Mouse (Mus musculus): ENCODE results near the gene Wdr95. TPM values are rescaled to one million over a fixed set of nuclear protein-coding genes. Genes with fewer than 3 reads are reported as not detected.

Gene Wdr95
- not detected in 2 replicates for polyA plus RNA-seq (2012; rRNA removed)
- 0.13 TPM in 1 of 2 replicates, not detected in the other for polyA plus RNA-seq (2014; fragmentation: Nextera tagmentation; extraction: Ambion mirVana)

DNA sequence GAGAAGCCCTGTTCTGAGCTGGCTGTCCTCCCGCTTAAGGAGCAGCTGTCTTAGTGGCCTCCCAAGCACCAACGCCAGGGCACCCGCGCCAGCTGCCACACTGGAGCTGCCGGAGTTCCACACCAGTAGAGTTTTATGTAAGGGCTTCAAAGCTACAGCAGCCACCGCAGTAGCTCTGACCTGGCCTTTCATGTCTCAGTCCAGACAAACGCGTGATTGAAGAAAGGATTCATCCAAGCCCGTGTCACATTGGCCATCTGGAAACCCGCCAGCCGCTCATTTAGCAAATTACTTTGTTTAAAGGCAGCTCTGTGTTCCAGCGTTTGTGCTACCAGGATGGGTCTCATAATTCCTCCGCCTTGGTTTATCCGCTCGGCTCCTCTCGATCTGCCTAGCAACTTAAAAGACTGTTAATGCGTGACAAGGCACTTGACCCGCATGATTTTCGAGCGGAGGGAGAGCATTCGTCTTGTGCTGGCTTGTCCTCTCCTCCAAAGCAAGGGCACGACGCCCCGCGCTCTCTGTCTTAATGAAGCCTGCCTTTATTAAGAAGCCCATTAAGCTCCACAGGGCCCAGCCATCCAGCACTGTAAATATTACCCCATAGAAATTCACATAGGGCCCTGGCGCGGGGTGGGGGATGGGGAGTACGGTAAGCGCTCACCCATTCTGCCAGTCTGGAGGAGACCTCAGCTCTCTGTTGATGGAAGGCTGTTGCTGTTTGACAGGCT, at the start of gene Wdr95:
Gene Wdr95 (plus strand): TSS at position 681 of the 731 bp plus-strand sequence.
- no peaks in the 10 kb centered on the region for H3K9me3 ChIP-seq (ENCODE audit: control insufficient read depth, low read length)
- WGBS (ENCODE audit: insufficient replicate concordance): 56% methylated on average over 29 of the region's 29 CpGs
- no peak within 1 kb of the TSS for H3K4me2 ChIP-seq (ENCODE audit: low read depth)
- H3K27me3 ChIP-seq (ENCODE audit: control insufficient read depth, insufficient read depth, low read length): no peaks in the 10 kb centered on the region
- H3K4me3 ChIP-seq (ENCODE audit: insufficient read depth in 1 of 2, low read depth in 2 of 2, low read length in 2 of 2): no peak within 1 kb of the TSS
- no peak for DNase-seq (ENCODE audit: low read depth in 3 of 3, low spot score in 3 of 3)
- ATAC-seq (ENCODE audit: insufficient read depth): no peak
- TF ChIP-seq EP300 (IDR thresholded peaks at IDR 0.05; ENCODE audit: low read depth): no peak
- no peak for TF ChIP-seq CTCF (IDR thresholded peaks at IDR 0.05; ENCODE audit: low read depth)
- H3K9ac ChIP-seq (replicated peaks): no peak within 1 kb of the TSS
- no peaks in the 10 kb centered on the region for H3K36me3 ChIP-seq (replicated peaks; ENCODE audit: control insufficient read depth, insufficient read depth, low read depth)
- no peaks in the 10 kb centered on the region for H3K4me1 ChIP-seq (replicated peaks; ENCODE audit: control insufficient read depth in 2 of 2, insufficient read depth in 2 of 2, low read length in 1 of 2)
- no peak within 1 kb of the TSS for H3K27ac ChIP-seq

- no peak overlapping the region for H3K4me2 ChIP-seq (ENCODE audit: low read depth)
- H3K9me3 ChIP-seq (ENCODE audit: control insufficient read depth, low read length): no peaks in the 10 kb centered on the region
- 81% methylated on average over 7 of the region's 7 CpGs for WGBS (ENCODE audit: insufficient replicate concordance)
- ATAC-seq (ENCODE audit: insufficient read depth) (no peak), DNase-seq (ENCODE audit: low read depth in 3 of 3, low spot score in 3 of 3) (no peak)
- H3K4me1 ChIP-seq (replicated peaks; ENCODE audit: control insufficient read depth in 2 of 2, insufficient read depth in 2 of 2, low read length in 1 of 2): no peaks in the 10 kb centered on the region
- H3K4me3 ChIP-seq (ENCODE audit: insufficient read depth in 1 of 2, low read depth in 2 of 2, low read length in 2 of 2): no peak overlapping the region
- no peak for TF ChIP-seq EP300 (IDR thresholded peaks at IDR 0.05; ENCODE audit: low read depth)
- no peak for TF ChIP-seq CTCF (IDR thresholded peaks at IDR 0.05; ENCODE audit: low read depth)
- no peaks in the 10 kb centered on the region for H3K27me3 ChIP-seq (ENCODE audit: control insufficient read depth, insufficient read depth, low read length)
- no peaks in the 10 kb centered on the region for H3K36me3 ChIP-seq (replicated peaks; ENCODE audit: control insufficient read depth, insufficient read depth, low read depth)
- H3K27ac ChIP-seq: no peak overlapping the region
- H3K9ac ChIP-seq (replicated peaks): no peak overlapping the region
Measured at GRCm38 (mm10) chr5:149481920-149482319, 46.6 kb upstream of the Wdr95 start.

GRCm38 (mm10) chr5:149483321-149484052, 45.0 kb upstream of the Wdr95 start:
- ATAC-seq (ENCODE audit: insufficient read depth): no peak
- 42% methylated on average over 12 of the region's 12 CpGs for WGBS (ENCODE audit: insufficient replicate concordance)
- H3K27me3 ChIP-seq (ENCODE audit: control insufficient read depth, insufficient read depth, low read length): no peaks in the 10 kb centered on the region
- H3K4me3 ChIP-seq (ENCODE audit: insufficient read depth in 1 of 2, low read depth in 2 of 2, low read length in 2 of 2): no peak overlapping the region
- no peak overlapping the region for H3K9ac ChIP-seq (replicated peaks)
- TF ChIP-seq EP300 (IDR thresholded peaks at IDR 0.05; ENCODE audit: low read depth): no peak
- peak; percentile 66 for TF ChIP-seq CTCF (IDR thresholded peaks at IDR 0.05; ENCODE audit: low read depth)
- no peaks in the 10 kb centered on the region for H3K36me3 ChIP-seq (replicated peaks; ENCODE audit: control insufficient read depth, insufficient read depth, low read depth)
- no peak overlapping the region for H3K27ac ChIP-seq
- H3K4me1 ChIP-seq (replicated peaks; ENCODE audit: control insufficient read depth in 2 of 2, insufficient read depth in 2 of 2, low read length in 1 of 2): no peaks in the 10 kb centered on the region
- no peak overlapping the region for H3K4me2 ChIP-seq (ENCODE audit: low read depth)
- DNase-seq (ENCODE audit: low read depth in 3 of 3, low spot score in 3 of 3): no peak
- H3K9me3 ChIP-seq (ENCODE audit: control insufficient read depth, low read length): no peaks in the 10 kb centered on the region

DNA sequence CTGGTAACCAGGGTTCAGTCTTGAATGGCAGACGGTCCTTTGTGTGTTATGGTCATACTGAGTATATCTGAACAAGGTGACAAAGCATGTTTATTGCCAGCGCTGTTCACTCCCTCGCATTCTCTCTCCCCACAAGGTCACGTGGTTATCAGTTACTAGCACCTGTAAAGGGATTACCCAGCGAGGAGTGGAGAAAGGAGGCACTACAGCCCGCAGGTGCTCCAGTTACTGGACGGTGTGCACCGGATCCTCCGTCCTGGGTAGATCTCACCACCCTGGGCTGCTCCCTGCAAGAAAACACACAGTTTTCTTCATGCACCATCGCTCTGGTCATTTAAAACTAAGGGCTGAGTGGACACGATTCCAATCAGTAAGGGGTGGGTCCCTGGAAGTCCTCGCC, 44.2 kb upstream of the Wdr95 start:
- no peaks in the 10 kb centered on the region for H3K36me3 ChIP-seq (replicated peaks; ENCODE audit: control insufficient read depth, insufficient read depth, low read depth)
- no peaks in the 10 kb centered on the region for H3K9me3 ChIP-seq (ENCODE audit: control insufficient read depth, low read length)
- 38% methylated on average over 12 of the region's 12 CpGs for WGBS (ENCODE audit: insufficient replicate concordance)
- no peaks in the 10 kb centered on the region for H3K4me1 ChIP-seq (replicated peaks; ENCODE audit: control insufficient read depth in 2 of 2, insufficient read depth in 2 of 2, low read length in 1 of 2)
- H3K27ac ChIP-seq: no peak overlapping the region
- ATAC-seq (ENCODE audit: insufficient read depth) (no peak), DNase-seq (ENCODE audit: low read depth in 3 of 3, low spot score in 3 of 3) (no peak)
- no peaks in the 10 kb centered on the region for H3K27me3 ChIP-seq (ENCODE audit: control insufficient read depth, insufficient read depth, low read length)
- no peak overlapping the region for H3K4me3 ChIP-seq (ENCODE audit: insufficient read depth in 1 of 2, low read depth in 2 of 2, low read length in 2 of 2)
- no peak for TF ChIP-seq CTCF (IDR thresholded peaks at IDR 0.05; ENCODE audit: low read depth)
- no peak for TF ChIP-seq EP300 (IDR thresholded peaks at IDR 0.05; ENCODE audit: low read depth)
- no peak overlapping the region for H3K9ac ChIP-seq (replicated peaks)
- no peak overlapping the region for H3K4me2 ChIP-seq (ENCODE audit: low read depth)

DNA sequence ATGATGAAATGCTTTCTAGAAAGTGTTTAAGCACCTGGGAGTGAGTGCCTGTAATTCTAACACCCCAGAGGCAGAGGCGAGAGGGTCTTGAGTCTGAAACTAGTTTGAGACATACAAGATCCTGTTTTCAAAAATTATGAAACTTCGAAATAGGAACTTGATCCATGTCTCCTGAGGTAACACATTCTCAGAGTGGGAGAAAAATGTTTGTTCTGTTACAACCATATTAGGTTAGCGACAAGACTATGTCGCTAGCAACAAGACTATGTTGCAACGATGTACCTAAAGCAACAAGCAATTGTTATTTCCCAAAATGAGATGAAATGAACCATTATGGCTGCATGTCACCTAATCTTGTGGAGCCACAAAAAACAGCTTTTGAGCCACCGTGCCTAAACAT, 43.0 kb upstream of the Wdr95 start:
- H3K4me3 ChIP-seq (ENCODE audit: insufficient read depth in 1 of 2, low read depth in 2 of 2, low read length in 2 of 2): no peak overlapping the region
- DNase-seq (ENCODE audit: low read depth in 3 of 3, low spot score in 3 of 3): no peak
- no peak for TF ChIP-seq CTCF (IDR thresholded peaks at IDR 0.05; ENCODE audit: low read depth)
- TF ChIP-seq EP300 (IDR thresholded peaks at IDR 0.05; ENCODE audit: low read depth): no peak
- H3K27ac ChIP-seq: no peak overlapping the region
- no peaks in the 10 kb centered on the region for H3K4me1 ChIP-seq (replicated peaks; ENCODE audit: control insufficient read depth in 2 of 2, insufficient read depth in 2 of 2, low read length in 1 of 2)
- H3K27me3 ChIP-seq (ENCODE audit: control insufficient read depth, insufficient read depth, low read length): no peaks in the 10 kb centered on the region
- ATAC-seq (ENCODE audit: insufficient read depth): no peak
- no peak overlapping the region for H3K9ac ChIP-seq (replicated peaks)
- no peak overlapping the region for H3K4me2 ChIP-seq (ENCODE audit: low read depth)
- WGBS (ENCODE audit: insufficient replicate concordance): 70% methylated on average over 6 of the region's 6 CpGs
- no peaks in the 10 kb centered on the region for H3K9me3 ChIP-seq (ENCODE audit: control insufficient read depth, low read length)
- no peaks in the 10 kb centered on the region for H3K36me3 ChIP-seq (replicated peaks; ENCODE audit: control insufficient read depth, insufficient read depth, low read depth)

Data from liver, embryonic 14.5 days (tissue).